Mouse (Mus musculus) embryonic facial prominence, embryonic 12.5 days (tissue): ENCODE results near the gene Hnrnpul1. TPM values are rescaled to one million over a fixed set of nuclear protein-coding genes. Genes with fewer than 3 reads are reported as not detected.

Source experiments
- ATAC-seq: fragments of 200-750 bp; cut with Nextera tagmentation; 2 replicates; pipeline ENCODE4 v1.8.0; 2017; ENCODE audit not compliant: insufficient number of reproducible peaks, insufficient read depth, low FRiP score, low TSS enrichment
- H3K27ac ChIP-seq: fragments of 300-500 bp; sonication (generic); 2 replicates; pipeline ENCODE4 v1.5.1; 2016; ENCODE audit warnings: mild to moderate bottlenecking
- H3K27me3 ChIP-seq: fragments of 300-500 bp; sonication (generic); 2 replicates; pipeline ENCODE4 v1.6.1; 2016; ENCODE audit warnings: mild to moderate bottlenecking, moderate library complexity
- H3K36me3 ChIP-seq: fragments of 300-500 bp; sonication (generic); 2 replicates; pipeline ENCODE4 v1.6.1; 2016; ENCODE audit warnings: mild to moderate bottlenecking
- H3K4me1 ChIP-seq: fragments of 300-500 bp; sonication (generic); 2 replicates; pipeline ENCODE4 v1.6.1; 2016
- H3K4me2 ChIP-seq: fragments of 300-500 bp; sonication (generic); replicated peaks from 2 replicates; pipeline ENCODE4 v1.6.1; 2016; ENCODE audit warnings: mild to moderate bottlenecking, moderate library complexity
- H3K4me3 ChIP-seq: fragments of 300-500 bp; sonication (generic); 2 replicates; pipeline ENCODE4 v1.5.1; 2016; ENCODE audit warnings: mild to moderate bottlenecking
- H3K9ac ChIP-seq: fragments of 300-500 bp; sonication (generic); 2 replicates; pipeline ENCODE4 v1.6.1; 2016; ENCODE audit warnings: mild to moderate bottlenecking, moderate library complexity
- H3K9me3 ChIP-seq: fragments of 300-500 bp; sonication (generic); 2 replicates; pipeline ENCODE4 v1.6.1; 2016; ENCODE audit warnings: mild to moderate bottlenecking, moderate library complexity
- WGBS: fragments of 180-500 bp; shearing (Covaris S2); methylation state at CpG from one replicate; pipeline ENCODE4 v1.1.7; 2016; 5-methylcytosine and 5-hydroxymethylcytosine counted together
- polyA plus RNA-seq: library from polyadenylated mRNA; unstranded; fragments of >200 nt; fragmentation: Nextera tagmentation; extraction: Ambion mirVana; gene quantifications from 2 replicates; pipeline ENCODE4 v1.2.1, GENCODE M21; 2016

Gene Hnrnpul1
- polyA plus RNA-seq, 1 experiment from 2014 or later: 72.8 TPM

- WGBS: 5% methylated on average over 32 of the region's 32 CpGs
Observed at GRCm38 (mm10) chr7:25718788-25719417, 35.7 kb downstream of the Hnrnpul1 start, which contains the start of gene Ccdc97. Gene Ccdc97, minus strand, starts transcription at chr7:25719088.

GRCm38 (mm10) chr7:25717478-25717877 is 37.1 kb downstream of the Hnrnpul1 start:
- H3K4me3 ChIP-seq: peak overlapping the region; percentile 65; the same call in 1 of the 2 replicates
- peaks cover 53% of the 10 kb centered on the region for H3K36me3 ChIP-seq
- WGBS: 86% methylated on average over 3 of the region's 3 CpGs
- ATAC-seq: no peak
- H3K9me3 ChIP-seq: no peaks in the 10 kb centered on the region
- no peaks in the 10 kb centered on the region for H3K27me3 ChIP-seq
- H3K4me2 ChIP-seq: peak overlapping the region; percentile 90
- peaks cover 15% of the 10 kb centered on the region for H3K4me1 ChIP-seq
- no peak overlapping the region for H3K27ac ChIP-seq
- no peak overlapping the region for H3K9ac ChIP-seq

More at GRCm38 (mm10) chr7:25718788-25719417, 35.7 kb downstream of the Hnrnpul1 start, which contains the start of gene Ccdc97:
- H3K27ac ChIP-seq: peak within 1 kb of the TSS; percentile 79
- H3K9me3 ChIP-seq: no peaks in the 10 kb centered on the region
- peaks cover 56% of the 10 kb centered on the region for H3K36me3 ChIP-seq
- H3K4me3 ChIP-seq: peak within 1 kb of the TSS; percentile 65
- H3K4me1 ChIP-seq: peaks cover 14% of the 10 kb centered on the region
- H3K4me2 ChIP-seq: peak within 1 kb of the TSS; percentile 90
- peak; percentile 70 for ATAC-seq
- peak within 1 kb of the TSS; percentile 68 for H3K9ac ChIP-seq
- H3K27me3 ChIP-seq: no peaks in the 10 kb centered on the region

DNA sequence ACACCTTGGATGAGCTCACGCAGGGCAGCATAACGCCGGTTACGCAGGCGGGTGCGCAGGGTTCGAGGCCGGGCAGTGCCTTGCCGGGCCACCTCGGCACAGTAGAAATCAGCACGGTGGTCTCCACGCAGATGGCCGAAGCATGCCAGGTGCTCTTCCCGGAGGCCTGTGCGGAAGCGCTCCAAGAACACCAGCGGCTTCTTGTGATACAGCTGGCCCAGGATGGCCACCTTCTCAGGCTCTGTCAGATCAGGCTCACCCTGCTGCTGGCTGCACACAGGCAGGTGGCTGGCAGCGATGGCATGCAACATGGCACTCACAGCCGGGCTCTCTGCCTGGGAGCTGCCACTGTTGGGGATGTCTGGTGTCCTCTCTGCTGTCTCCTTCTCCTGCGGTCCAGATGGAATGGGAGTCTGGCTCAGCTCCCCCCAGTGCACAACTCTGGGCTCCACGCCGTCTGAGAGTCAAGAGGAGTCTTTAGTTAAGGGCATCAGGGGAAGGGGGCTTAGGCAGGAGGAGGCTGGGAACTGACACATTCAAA is 38.8 kb downstream of the Hnrnpul1 start:
- Histone ChIP-seq H3K4me3 (no peak overlapping the region), H3K4me1 (peaks cover 32% of the 10 kb centered on the region), H3K27me3 (no peaks in the 10 kb centered on the region), H3K9ac (no peak overlapping the region), H3K4me2 (no peak overlapping the region), H3K9me3 (no peaks in the 10 kb centered on the region), H3K36me3 (peaks cover 41% of the 10 kb centered on the region), H3K27ac (no peak overlapping the region)
- WGBS: 95% methylated on average over 22 of the region's 22 CpGs
- no peak for ATAC-seq

DNA sequence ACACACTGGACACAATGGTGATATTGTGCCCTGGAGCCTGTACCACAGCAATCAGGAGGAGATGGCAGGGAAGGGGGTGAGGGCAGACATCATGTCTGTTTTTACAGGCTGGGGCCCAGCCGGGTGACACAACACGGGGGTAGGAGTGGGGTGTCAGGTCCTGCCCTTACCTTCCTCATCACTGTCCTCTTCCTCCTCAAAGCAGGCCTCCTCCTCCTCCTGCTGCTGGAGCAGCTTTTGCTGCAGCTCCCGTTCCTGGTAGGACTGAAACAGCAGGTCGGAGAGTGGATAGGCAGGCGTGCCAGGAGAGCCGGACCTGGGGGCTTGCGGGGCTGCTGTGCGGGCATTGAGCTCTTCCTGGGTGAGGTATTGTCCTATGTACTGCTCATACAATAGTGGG is 40.0 kb downstream of the Hnrnpul1 start:
- Histone ChIP-seq H3K4me3 (no peak overlapping the region), H3K36me3 (peaks cover 38% of the 10 kb centered on the region), H3K27me3 (no peaks in the 10 kb centered on the region), H3K4me1 (peaks cover 43% of the 10 kb centered on the region), H3K9me3 (no peaks in the 10 kb centered on the region), H3K27ac (no peak overlapping the region), H3K4me2 (no peak overlapping the region), H3K9ac (no peak overlapping the region)
- WGBS: 97% methylated on average over 8 of the region's 8 CpGs
- ATAC-seq: no peak

GRCm38 (mm10) chr7:25712801-25713200 is 41.8 kb downstream of the Hnrnpul1 start:
- H3K9ac ChIP-seq: no peak overlapping the region
- no peak for ATAC-seq
- no peaks in the 10 kb centered on the region for H3K27me3 ChIP-seq
- H3K36me3 ChIP-seq: peaks cover 38% of the 10 kb centered on the region
- no peak overlapping the region for H3K27ac ChIP-seq
- 88% methylated on average over 9 of the region's 9 CpGs for WGBS
- H3K4me3 ChIP-seq: no peak overlapping the region
- no peaks in the 10 kb centered on the region for H3K9me3 ChIP-seq
- peaks cover 40% of the 10 kb centered on the region for H3K4me1 ChIP-seq
- no peak overlapping the region for H3K4me2 ChIP-seq

GRCm38 (mm10) chr7:25711731-25712197 is 42.8 kb downstream of the Hnrnpul1 start:
- 7% methylated on average over 7 of the region's 7 CpGs for WGBS
- H3K4me3 ChIP-seq: no peak overlapping the region
- no peaks in the 10 kb centered on the region for H3K27me3 ChIP-seq
- peaks cover 42% of the 10 kb centered on the region for H3K4me1 ChIP-seq
- H3K9me3 ChIP-seq: no peaks in the 10 kb centered on the region
- ATAC-seq: peak; percentile 35
- H3K9ac ChIP-seq: no peak overlapping the region; the same call in 1 of the 2 replicates
- H3K27ac ChIP-seq: peak overlapping the region; percentile 58
- no peak overlapping the region for H3K4me2 ChIP-seq
- peaks cover 38% of the 10 kb centered on the region for H3K36me3 ChIP-seq

GRCm38 (mm10) chr7:25711165-25711564 is 43.4 kb downstream of the Hnrnpul1 start:
- H3K27me3 ChIP-seq: no peaks in the 10 kb centered on the region
- H3K4me1 ChIP-seq: peaks cover 42% of the 10 kb centered on the region
- H3K9me3 ChIP-seq: no peaks in the 10 kb centered on the region
- H3K9ac ChIP-seq: peak overlapping the region; percentile 38
- no peak overlapping the region for H3K4me3 ChIP-seq
- ATAC-seq: no peak
- peaks cover 34% of the 10 kb centered on the region for H3K36me3 ChIP-seq
- H3K4me2 ChIP-seq: 0 out of 2 replicates have a peak overlapping the region, but pooled peaks have one; percentile 27
- peak overlapping the region; percentile 58 for H3K27ac ChIP-seq
- 62% methylated on average over 5 of the region's 5 CpGs for WGBS

DNA sequence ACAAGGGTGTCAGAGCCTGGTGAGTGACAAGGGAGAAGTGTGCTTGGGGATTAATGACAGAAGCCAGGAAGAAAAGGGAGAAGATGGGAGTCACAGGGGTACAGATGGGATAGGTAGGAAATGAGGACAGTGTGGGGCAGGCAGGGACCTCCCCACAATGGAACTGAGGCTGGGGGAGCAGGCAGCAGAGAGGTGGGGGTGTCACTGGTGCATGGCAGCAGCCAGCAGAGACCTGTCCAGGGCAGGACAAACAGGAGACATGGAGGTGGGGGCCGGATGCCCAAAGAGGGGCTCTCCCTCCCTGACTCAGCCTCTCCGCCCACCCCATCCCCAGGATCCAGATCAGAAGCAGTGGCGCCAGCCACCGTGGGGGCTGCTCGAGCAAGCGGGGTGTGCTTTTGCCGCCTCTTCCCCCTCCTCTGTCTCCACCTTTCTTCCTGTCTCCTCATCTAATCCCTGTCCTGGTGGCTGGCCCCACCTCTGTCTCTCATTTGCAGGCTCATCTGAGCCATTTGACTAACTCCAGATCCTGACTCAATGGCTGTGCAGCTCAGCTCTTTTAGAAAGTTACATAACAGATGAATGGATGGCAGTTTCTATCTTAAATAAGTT is 43.9 kb downstream of the Hnrnpul1 start:
- 10% methylated on average over 6 of the region's 7 CpGs for WGBS
- peaks cover 42% of the 10 kb centered on the region for H3K4me1 ChIP-seq
- H3K4me3 ChIP-seq: no peak overlapping the region
- peak overlapping the region; percentile 38 for H3K9ac ChIP-seq
- ATAC-seq: no peak
- H3K36me3 ChIP-seq: peaks cover 29% of the 10 kb centered on the region
- H3K27me3 ChIP-seq: no peaks in the 10 kb centered on the region
- no peaks in the 10 kb centered on the region for H3K9me3 ChIP-seq
- H3K27ac ChIP-seq: peak overlapping the region; percentile 58
- H3K4me2 ChIP-seq: peak overlapping the region; percentile 27

GRCm38 (mm10) chr7:25709961-25710360 is 44.6 kb downstream of the Hnrnpul1 start:
- no peak for ATAC-seq
- H3K27me3 ChIP-seq: 0 out of 2 replicates have a peak, but pooled peaks cover under 1% of the 10 kb centered on the region

GRCm38 (mm10) chr7:25707581-25708292 is 46.8 kb downstream of the Hnrnpul1 start:
- 0 out of 2 replicates have a peak overlapping the region, but pooled peaks have one; percentile 26 for H3K9ac ChIP-seq
- H3K36me3 ChIP-seq: peaks cover under 1% of the 10 kb centered on the region
- ATAC-seq: no peak
- no peaks in the 10 kb centered on the region for H3K9me3 ChIP-seq
- peak overlapping the region; percentile 59; the same call in 1 of the 2 replicates for H3K27ac ChIP-seq
- no peak overlapping the region for H3K4me2 ChIP-seq
- WGBS: 45% methylated on average over 15 of the region's 15 CpGs
- peaks cover 49% of the 10 kb centered on the region for H3K4me1 ChIP-seq
- peaks cover 18% of the 10 kb centered on the region for H3K27me3 ChIP-seq
- no peak overlapping the region for H3K4me3 ChIP-seq

More at GRCm38 (mm10) chr7:25709961-25710360, 44.6 kb downstream of the Hnrnpul1 start:
- Histone ChIP-seq H3K4me3 (no peak overlapping the region), H3K4me1 (peaks cover 43% of the 10 kb centered on the region), H3K9ac (peak overlapping the region; percentile 38), H3K27ac (no peak overlapping the region), H3K9me3 (no peaks in the 10 kb centered on the region), H3K4me2 (peak overlapping the region; percentile 27), H3K36me3 (peaks cover 22% of the 10 kb centered on the region)
- WGBS: 17% methylated on average over 12 of the region's 12 CpGs

GRCm38 (mm10) chr7:25706578-25707170 is 47.9 kb downstream of the Hnrnpul1 start:
- H3K4me2 ChIP-seq: no peak overlapping the region
- no peak overlapping the region for H3K4me3 ChIP-seq
- no peaks in the 10 kb centered on the region for H3K36me3 ChIP-seq
- no peak for ATAC-seq
- H3K27ac ChIP-seq: no peak overlapping the region
- no peaks in the 10 kb centered on the region for H3K9me3 ChIP-seq
- H3K4me1 ChIP-seq: peaks cover 39% of the 10 kb centered on the region
- peaks cover 18% of the 10 kb centered on the region for H3K27me3 ChIP-seq
- no peak overlapping the region for H3K9ac ChIP-seq
- WGBS: 60% methylated on average over 7 of the region's 7 CpGs
